Mouse (Mus musculus) heart, postnatal 0 days (tissue): Measurements from ENCODE around the gene Arfgap1.

ENCODE experiments used
- CTCF ChIP-seq: IDR thresholded peaks from 2 replicates; pipeline ENCODE4 v1.5.1; 2016; ENCODE audit warnings: antibody characterized with exemption, control low read depth, low read depth
- EP300 ChIP-seq: IDR thresholded peaks from 2 replicates; pipeline ENCODE4 v1.6.1; 2016; ENCODE audit warnings: antibody characterized with exemption, low read depth

DNA sequence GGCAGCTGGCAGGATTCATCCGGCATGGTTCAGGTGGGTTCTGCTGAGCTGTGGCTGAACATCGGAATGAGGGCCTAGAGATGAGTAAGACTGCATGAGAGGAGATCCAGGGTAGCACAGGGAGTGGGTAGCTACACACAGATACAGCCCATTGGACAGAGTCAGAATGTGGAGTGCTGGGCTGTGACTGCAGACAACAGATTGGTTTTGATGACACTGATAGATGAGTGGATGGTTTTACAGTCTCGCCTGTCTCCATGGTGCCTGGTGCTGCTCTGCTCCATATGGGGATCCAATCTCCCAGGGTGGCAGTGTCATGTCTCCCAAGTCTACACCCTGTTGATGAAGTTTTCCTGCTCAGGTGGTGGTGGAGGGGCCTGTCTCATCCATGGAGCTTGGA is 29.9 kb downstream of the Arfgap1 start:
- no peak for TF ChIP-seq CTCF
- no peak for TF ChIP-seq EP300
